Mouse (Mus musculus): ENCODE data around the gene Mpig6b. TPM values are rescaled to one million over a fixed set of nuclear protein-coding genes. Genes with fewer than 3 reads are reported as not detected.

Mpig6b gene
- under 1 TPM in 1 of 2 experiments, not detected in 1; 0.26 TPM for total RNA-seq (2023)

DNA sequence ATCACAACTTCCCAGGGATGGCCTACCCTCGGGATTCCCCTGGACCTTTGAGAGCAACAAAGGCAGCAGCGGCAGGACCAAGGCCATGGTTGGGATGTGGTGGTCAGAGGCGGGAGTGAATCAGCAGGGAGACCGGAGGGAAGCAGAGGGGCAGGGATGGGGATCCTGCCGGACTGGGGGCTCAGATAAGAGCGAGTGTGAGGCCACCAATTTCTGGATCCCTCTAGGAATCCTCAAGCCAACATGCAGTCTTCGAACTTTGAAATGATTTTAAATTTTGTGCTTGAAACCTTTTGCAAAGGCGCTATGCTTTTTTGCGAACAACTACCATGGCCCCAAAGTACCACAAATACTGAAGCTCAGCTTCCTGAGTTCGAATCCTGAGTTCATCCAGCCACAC lies at the start of gene Mpig6b:
Gene Mpig6b (minus strand): TSS at position 101 of the 400 bp plus-strand sequence.

DNA sequence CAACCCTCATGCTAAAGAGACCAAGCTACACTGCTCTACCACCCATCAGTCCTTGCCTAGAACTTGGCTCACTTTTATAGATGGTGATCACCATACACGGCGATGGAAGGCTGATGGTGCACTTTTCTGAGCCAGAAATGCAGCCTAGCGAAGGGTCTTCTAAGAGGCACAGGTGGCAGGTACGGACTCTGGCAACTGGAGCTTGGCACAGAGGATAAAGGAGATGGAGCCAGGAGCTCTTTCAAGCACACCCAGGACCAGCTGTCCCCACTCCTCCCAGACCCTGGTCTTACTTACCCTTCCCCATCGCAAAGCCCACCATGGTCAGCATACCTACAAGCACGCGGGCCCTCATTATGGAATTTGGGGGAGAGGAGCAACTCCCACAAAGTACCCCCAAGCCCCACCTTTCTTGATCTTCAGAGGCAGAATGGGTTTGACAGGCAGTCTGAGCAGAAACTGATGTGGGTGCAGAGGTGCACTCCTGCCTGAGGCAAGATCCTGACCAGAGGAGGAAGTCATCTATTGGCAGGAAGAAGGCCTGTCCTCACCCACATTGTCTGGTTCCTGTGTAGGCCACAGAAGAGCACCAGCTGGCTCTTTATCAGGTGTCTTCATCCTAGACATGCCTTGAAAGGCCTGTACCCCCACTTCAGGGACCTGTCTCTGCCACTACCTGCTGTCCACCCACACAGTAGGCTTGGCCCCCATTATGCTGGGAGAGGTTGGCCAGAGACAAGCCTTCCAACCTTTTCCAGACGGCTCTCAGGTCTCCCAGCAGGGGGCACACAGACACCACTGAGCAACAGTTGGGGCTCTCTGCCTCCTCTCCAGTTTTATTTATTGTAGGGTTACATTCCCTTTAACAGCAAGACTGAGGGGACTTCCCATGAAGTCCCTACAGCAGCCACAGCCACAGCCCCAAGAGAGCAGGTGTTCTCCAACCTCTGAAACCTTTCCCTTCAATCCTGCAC lies 49.3 kb upstream of the Mpig6b start, which contains the start of gene Ly6g5b:
Gene Ly6g5b (minus strand): TSS at position 383 of the 974 bp plus-strand sequence.

DNA sequence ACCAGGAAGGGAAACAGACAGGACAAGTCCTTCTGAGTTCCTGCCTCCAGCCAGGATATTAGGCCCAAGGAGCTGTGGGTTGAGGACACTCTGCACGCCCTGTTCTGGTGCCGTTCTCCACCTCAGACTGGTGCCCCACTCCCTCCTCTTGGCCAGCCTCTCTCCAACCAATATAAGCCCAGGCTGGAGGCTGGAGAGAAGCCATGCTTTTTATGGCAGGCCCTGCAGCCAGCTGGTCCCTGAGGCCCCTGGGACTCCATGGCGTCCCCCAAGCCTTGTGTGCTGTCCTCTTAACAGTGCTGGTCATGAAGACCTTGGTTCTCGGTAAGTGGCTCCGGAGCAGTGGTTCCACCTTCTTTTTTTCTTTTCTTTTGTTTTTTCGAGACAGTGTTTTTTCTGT lies 42.1 kb upstream of the Mpig6b start, which contains the start of gene Ly6g5c:
Gene Ly6g5c (plus strand): TSS at position 183 of the 400 bp plus-strand sequence.

DNA sequence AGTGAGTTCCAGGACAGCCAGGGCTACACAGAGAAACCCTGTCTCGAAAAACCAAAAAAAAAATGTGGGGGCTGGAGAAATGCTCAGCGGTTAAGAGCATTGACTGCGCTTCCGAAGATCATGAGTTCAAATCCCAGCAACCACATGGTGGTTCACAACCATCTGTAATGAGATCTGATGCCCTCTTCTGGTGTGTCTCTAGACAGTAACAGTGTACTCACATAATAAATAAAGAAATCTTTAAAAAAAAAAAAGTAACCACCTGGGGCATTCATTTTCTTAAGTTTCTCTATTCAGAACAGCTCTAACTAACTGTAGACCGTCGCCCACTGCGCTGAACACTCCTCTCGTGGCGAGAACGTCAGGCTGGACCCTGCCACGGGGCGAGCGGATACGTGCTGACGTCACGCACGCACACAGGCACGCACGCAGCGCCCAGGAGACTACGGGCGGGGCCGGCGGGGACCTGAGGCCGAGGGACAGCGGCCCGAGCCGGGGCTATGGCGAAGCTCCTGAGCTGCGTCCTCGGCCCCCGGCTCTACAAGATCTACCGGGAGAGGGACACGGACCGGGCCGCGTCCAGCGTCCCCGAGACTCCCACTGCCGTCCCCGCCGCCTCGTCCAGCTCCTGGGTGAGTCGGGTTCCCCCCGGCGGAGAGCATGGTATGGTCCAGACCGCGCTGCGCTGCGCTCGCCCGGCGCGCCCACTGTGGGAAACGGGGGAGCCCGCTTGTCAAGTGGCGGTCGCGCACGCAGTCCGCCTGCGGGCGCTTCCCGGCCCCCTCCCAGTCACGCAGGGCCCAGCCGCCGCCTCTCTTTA lies 23.1 kb upstream of the Mpig6b start, which contains the start of gene Abhd16a:
Gene Abhd16a (plus strand): TSS at position 439 of the 820 bp plus-strand sequence.

DNA sequence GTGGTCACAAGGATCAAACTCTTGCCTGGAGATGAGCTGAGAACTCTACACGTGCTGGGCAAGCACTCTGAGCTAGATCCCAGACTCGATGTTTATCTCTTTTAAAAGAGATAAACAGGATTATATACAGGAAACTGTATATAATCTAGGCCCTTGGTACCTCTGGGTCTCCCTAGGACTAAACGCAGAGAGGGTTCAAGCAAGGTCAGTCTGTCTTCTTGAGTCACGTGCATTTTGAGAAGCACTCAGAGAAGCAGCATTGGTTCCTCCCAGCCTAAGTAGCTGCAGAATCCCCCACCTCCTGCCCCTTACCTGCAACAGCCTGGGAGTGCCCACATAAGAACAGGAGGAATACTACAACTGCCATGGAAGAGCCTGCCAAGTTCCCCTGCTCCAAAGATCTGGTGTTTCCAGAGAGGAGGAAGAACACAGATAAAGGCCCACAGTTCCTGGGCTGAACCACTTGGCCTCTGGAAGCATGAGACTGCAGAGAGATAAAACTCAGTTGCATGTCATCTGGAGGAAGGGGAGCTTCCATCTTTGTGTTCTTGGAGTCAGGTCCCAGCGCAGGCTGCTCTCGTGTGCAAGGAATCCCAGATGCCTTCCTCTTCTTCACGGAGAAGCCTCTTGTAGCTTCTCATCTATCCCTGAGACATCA lies 19.4 kb upstream of the Mpig6b start, which contains the start of gene Ly6g6f:
Gene Ly6g6f (minus strand): TSS at position 403 of the 658 bp plus-strand sequence.

DNA sequence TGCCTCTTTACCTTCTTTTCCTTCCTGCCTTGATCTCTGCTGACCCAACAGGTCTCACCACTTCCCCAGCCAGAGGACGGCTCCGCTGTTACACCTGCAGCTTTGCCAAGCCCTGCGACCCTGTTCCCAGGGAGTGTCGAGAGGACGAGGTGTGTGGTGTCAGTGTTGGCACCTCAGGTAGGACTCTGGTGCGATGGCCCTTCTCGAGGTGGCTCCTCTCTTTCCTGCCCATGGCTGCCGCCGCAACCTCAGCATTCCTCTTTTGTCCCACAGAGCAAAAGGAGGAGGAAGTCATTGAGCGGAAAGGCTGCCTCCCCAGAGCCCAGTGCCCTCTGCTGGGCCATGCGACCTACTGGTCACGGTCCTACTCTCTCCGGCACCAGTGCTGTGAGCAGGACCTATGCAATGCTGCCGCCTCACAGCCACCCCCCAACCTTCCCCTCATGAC lies 11.8 kb upstream of the Mpig6b start, which contains the start of gene Ly6g6d:
Gene Ly6g6d (minus strand): TSS at position 280 of the 448 bp plus-strand sequence.

DNA sequence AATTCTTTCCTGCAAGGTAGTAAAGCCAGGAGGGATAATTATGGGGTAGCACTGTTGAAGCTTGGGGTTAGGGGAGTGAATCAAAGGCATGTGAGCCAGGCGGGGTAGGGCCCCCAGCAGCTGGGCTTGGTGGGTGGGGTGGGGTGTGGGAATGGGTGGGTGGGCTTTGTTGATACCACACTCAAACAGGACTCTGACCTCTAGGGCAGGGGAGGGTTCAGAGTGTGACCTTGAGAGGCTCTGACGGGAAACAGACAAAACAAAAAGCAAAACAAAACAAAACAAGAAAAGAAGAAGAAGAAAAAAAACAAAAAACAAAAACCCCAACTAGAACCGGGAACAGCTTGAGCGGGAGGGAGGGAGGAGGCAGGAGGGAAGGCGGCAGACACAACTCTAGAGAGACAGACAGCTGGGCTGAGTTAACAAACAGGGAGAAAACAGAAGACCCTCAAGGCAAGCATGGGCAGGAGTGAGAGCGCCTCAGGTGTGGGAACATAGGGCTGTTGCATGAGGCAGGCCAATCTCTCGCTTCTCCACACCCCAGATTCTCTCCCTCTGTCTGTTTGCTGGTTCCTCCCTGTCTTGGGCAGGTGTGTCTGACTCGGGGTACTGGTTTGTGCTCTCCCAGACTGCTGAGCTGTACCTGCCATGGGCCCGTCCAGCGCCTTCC lies 10.7 kb upstream of the Mpig6b start, which contains the start of gene Ly6g6e:
Gene Ly6g6e (plus strand): TSS at position 396 of the 670 bp plus-strand sequence.

DNA sequence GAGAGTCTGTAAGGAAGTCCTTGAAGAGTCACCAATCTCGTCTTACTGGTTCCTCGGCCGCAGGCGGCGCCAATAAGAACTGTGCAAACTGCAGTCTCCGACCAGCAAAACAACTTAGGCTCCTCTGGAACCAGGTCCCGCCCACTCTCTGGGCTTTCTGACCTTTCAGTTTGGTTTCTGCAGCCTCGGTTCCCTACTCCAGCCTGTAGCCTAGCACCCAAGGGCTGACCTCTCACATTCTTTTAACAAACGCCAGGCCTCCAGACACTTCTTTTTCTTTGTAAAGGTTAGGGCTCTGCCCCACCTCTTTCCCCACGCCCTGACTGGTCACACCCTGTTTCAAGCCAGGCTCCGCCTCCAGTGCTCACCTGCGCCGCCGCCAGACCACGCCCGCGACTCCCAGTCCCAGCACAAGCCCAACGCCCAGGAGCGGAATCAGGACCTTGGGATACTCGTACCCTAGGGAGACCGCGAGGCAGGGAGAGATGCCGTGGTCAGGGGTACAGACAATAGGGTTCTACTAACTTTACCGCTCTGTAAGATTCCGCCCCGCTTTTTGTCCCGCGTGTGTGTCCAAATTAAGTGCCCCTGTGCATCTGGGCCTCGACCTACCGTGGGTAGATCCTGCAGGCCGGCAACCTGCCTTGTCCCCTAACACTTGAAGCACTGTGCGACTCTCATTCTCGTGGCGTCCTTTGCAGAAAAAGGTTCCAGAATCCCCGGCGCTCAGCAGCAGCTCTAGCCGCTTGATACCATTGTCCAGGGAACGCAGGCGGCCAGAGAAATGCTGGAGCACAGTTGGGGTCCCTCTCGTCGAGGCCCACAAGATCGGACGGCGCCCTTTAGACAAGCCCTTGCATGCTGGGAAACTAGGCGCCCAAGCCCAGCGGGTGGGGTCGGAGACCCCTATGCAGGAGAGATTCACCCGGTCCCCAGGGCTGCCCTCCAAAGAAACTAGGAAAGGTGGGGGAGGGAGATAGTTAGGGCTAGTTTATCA lies 735 bp downstream of the Mpig6b start, which contains the start of gene Ly6g6c:
Gene Ly6g6c (plus strand): TSS at position 438 of the 997 bp plus-strand sequence.

DNA sequence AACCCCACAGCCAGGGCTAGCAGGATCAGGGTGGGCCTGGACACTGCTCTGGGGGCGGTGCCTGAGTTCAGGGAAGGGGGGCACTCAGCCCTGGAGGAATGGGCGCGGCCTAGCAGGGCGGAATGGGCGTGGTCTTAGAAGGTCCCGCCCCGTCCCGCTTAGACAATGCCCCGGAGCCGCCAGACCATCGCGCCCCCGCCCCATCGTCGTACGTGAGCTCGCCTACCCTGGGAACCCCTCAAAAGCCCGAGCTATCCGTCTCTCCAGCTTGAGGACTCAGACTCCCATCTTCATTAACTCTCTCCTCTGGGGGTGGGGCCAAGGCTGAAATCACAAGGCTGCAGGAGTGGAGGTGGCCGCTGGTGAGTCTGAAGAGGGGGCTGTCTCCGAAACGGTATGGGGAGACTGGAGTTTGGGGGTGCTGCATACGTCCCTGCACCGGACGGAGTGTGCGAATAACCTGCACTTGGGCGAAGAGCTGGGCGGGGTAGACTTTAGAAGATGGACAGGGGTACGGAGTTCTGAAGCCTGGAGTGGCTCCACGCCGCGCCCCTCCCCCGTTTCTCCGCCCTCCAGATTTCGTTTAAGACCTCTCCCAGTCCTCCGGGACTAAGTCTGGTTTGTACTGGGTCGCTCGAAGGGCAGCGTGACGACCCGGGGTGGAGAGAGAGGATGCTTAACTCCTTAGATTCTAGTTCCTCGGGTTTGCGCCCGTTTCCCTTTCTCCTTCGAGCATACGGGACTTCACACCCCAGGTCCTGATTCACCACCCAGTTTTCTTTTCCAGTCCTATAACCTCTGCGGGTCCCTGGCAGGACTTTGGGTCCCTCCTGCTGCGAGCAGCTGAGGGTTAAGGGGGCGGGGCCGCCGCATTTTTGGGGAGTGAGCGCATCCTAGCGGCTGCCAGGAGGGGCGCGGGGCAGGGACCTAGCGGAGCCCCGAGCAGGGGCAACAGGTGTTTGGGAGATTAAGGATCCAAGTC lies 6.8 kb downstream of the Mpig6b start, which contains the start of gene Ddah2:
Gene Ddah2 (plus strand): TSS at position 125 of the 982 bp plus-strand sequence.

DNA sequence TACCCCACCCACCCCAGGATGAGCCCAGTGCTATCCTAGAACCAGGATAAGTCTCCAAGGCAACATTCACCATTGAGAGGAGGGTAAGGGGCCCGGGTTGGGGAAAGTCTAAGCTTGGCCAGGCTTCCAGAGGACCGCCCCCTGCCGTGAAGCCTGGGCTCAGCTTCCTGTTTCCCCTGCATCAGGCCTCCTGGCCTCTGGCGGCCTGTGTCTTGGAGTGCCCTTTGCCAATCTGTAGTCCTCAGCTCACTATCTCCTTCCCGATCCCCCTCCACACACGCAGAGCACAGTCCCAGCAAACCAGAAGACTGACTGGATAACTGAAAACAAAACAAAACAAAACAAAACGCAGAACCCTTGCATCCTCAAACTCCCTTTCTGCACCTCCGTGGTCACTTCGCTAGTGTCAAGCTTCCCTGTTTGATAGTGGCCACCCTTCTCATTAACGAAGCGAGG lies 16.4 kb downstream of the Mpig6b start, which contains the start of gene Clic1:
Gene Clic1 (plus strand): TSS at position 406 of the 456 bp plus-strand sequence.

DNA sequence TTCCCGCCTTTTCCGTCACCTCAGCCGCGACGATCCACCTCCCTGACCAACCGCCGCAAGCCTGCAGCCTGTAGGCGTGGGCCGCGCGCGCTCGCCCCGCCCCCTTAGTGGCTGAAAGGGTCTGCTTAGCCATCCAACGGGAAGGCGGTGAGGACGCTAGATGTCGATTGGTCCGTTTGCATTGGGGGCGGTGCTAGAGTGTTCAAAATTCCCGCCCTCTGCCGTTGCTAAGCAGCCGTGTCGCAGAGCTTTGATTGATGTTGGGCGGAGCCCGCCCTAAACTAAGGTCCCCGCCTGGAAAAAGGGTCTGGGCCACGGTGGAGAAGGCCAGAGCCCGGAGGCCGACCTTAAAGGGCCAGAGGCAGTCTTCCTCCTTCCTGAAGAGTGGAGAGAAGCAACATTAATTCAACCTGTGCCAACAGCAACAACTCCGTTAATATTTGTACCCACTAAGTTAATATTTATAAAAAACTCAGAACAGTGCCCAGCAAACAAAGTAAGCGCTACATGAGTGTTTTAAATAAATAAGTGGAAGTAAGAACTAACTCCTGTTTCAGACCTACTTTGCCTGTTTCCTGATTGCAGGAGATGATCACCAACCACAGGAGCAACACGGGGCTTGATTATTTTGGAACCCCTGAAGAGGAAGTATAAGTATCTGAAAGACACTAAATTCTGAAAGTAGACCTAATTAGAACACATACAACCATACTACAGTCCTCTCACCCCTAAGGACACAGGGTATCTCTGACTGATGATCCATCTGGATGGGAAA lies 19.1 kb downstream of the Mpig6b start, which contains the start of gene Msh5:
Gene Msh5 (minus strand): TSS at position 65 of the 775 bp plus-strand sequence.

DNA sequence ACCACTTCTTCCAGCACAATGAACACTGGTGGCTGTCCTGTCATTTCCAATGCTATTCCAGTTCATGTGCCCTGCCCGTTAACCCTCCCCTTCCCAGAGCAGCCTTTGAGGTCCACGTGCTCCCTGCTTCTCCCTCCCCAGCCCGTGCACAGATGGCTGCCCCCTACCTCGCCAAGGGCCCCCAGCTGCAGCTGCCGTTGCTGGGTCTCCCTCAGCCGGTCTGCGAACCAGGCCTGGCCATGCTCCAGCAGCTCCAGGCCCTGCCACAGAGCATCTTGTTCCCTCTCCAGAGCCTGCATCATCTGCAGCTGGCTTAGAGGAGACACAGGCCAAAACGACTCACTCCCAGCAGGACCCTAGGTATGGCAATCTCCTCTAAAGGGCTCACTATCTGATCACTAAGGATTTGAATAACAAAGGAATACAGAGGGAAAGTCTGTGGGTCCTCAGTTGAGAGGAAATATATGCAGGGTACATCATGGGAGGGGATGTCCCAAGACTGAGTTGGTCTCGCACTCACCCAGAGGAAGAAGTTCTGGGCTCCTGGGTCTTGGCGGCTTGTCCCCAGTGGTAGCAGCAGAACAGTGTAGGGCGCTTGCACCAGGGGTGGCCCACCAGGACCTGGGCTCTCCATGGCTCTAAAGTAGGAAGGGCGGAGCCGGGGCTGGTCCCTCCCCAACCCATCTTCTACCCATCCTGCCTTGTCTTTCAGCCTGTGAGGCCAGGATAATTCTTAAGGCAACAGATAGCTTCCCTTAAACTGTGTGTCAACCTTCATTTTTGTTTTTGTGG lies 38.5 kb downstream of the Mpig6b start, which contains the start of gene Sapcd1:
Gene Sapcd1 (minus strand): TSS at position 740 of the 792 bp plus-strand sequence.

DNA sequence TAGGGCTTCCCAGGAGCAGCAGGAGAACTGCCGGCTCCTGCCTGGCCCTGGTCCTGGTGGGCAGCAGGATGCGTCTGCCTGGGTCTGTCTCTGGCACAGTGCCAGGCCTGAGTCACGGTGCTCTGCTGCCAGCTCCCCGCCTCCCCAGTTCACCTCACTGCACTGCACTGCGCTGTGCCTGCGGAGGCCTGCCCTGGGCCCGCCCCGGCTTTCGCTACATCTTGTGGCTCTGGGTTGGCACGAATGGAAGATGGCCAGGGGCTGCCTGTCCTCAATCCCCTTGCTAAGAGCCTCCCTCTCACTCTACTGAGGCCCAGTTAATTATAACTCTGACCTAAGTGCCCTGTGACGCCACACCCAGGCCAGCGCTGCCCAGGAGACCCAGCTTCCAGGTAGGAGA lies 49.6 kb downstream of the Mpig6b start, which contains the start of gene Vwa7:
Gene Vwa7 (plus strand): TSS at position 204 of the 400 bp plus-strand sequence.

